Mouse (Mus musculus) liver, embryonic 15.5 days (tissue): ENCODE measurements at regions not wholly inside any gene's neighbourhood (a gene's known extent, or its start where the extent isn't known, plus 50 kb on each side); places are given as distances from the start of the nearest gene placed in this dataset.
A peak's percentile ranks its signal among the peaks of the same experiment; 100 is the strongest.

ENCODE experiments used
- ATAC-seq: fragments of 200-750 bp; cut with Nextera tagmentation; 2 replicates; pipeline ENCODE4 v1.8.0; 2017; ENCODE audit warnings: moderate number of reproducible peaks, mild to moderate bottlenecking, moderate library complexity; ENCODE audit not compliant: insufficient read depth
- H3K27ac ChIP-seq: fragments of 300-500 bp; sonication (generic); replicated peaks from 2 replicates; pipeline ENCODE4 v1.5.1; 2015; ENCODE audit warnings: mild to moderate bottlenecking, inconsistent platforms
- H3K27me3 ChIP-seq: fragments of 300-500 bp; sonication (generic); 2 replicates; pipeline ENCODE4 v1.6.1; 2015; ENCODE audit warnings: mild to moderate bottlenecking, inconsistent platforms
- H3K36me3 ChIP-seq: fragments of 300-500 bp; sonication (generic); replicated peaks from 2 replicates; pipeline ENCODE4 v1.6.1; 2015; ENCODE audit warnings: moderate library complexity, mild to moderate bottlenecking, inconsistent platforms
- H3K4me1 ChIP-seq: fragments of 300-500 bp; sonication (generic); replicated peaks from 2 replicates; pipeline ENCODE4 v1.6.1; 2015; ENCODE audit warnings: inconsistent platforms
- H3K4me2 ChIP-seq: fragments of 300-500 bp; sonication (generic); 2 replicates; pipeline ENCODE4 v1.6.1; 2015; ENCODE audit warnings: moderate library complexity, mild to moderate bottlenecking, inconsistent platforms
- H3K4me3 ChIP-seq: fragments of 300-500 bp; sonication (generic); replicated peaks from 2 replicates; pipeline ENCODE4 v1.5.1; 2015; ENCODE audit warnings: mild to moderate bottlenecking, inconsistent platforms
- H3K9ac ChIP-seq: fragments of 300-500 bp; sonication (generic); 2 replicates; pipeline ENCODE4 v1.6.1; 2015; ENCODE audit warnings: moderate library complexity, mild to moderate bottlenecking, inconsistent platforms
- H3K9me3 ChIP-seq: fragments of 300-500 bp; sonication (generic); replicated peaks from 2 replicates; pipeline ENCODE4 v1.6.1; 2016; ENCODE audit warnings: inconsistent platforms
- WGBS: fragments of 180-500 bp; shearing (Covaris S2); methylation state at CpG from one replicate; pipeline ENCODE4 v1.1.7; 2015; ENCODE audit warnings: mixed read lengths; ENCODE audit not compliant: insufficient replicate concordance; 5-methylcytosine and 5-hydroxymethylcytosine counted together

- Histone ChIP-seq H3K4me1 (no peaks in the 10 kb centered on the region), H3K9ac (no peak overlapping the region), H3K27me3 (peaks cover 9% of the 10 kb centered on the region), H3K36me3 (no peaks in the 10 kb centered on the region), H3K4me2 (no peak overlapping the region), H3K9me3 (no peaks in the 10 kb centered on the region), H3K4me3 (no peak overlapping the region), H3K27ac (no peak overlapping the region)
- ATAC-seq, result no peak
- 36% methylated on average over 2 of the region's 2 CpGs for WGBS
These were observed 158.9 kb upstream of the Lef1 start for GRCm38 (mm10) chr3:130951381-130951780.

GRCm38 (mm10) chr3:130950872-130951271, 159.4 kb upstream of the Lef1 start:
- Histone ChIP-seq H3K9ac (no peak overlapping the region), H3K4me3 (no peak overlapping the region), H3K27me3 (peaks cover 13% of the 10 kb centered on the region), H3K27ac (no peak overlapping the region), H3K9me3 (no peaks in the 10 kb centered on the region), H3K36me3 (no peaks in the 10 kb centered on the region), H3K4me1 (no peaks in the 10 kb centered on the region), H3K4me2 (no peak overlapping the region)
- no peak for ATAC-seq
- 68% methylated on average over 6 of the region's 6 CpGs for WGBS

GRCm38 (mm10) chr3:130947880-130948279, 162.4 kb upstream of the Lef1 start:
- Histone ChIP-seq H3K4me1 (no peaks in the 10 kb centered on the region; the same call in 1 of the 2 replicates), H3K4me2 (no peak overlapping the region), H3K9ac (no peak overlapping the region), H3K36me3 (no peaks in the 10 kb centered on the region), H3K27ac (no peak overlapping the region), H3K4me3 (no peak overlapping the region), H3K9me3 (no peaks in the 10 kb centered on the region), H3K27me3 (peaks cover 15% of the 10 kb centered on the region)
- ATAC-seq, result no peak
- WGBS, result 62% methylated on average over 5 of the region's 5 CpGs

GRCm38 (mm10) chr3:130947277-130947606, 163.0 kb upstream of the Lef1 start:
- no peak overlapping the region for H3K27ac ChIP-seq
- no peaks in the 10 kb centered on the region for H3K9me3 ChIP-seq
- H3K9ac ChIP-seq, result no peak overlapping the region
- no peaks in the 10 kb centered on the region; the same call in 1 of the 2 replicates for H3K4me1 ChIP-seq
- WGBS, result 47% methylated on average over 4 of the region's 4 CpGs
- H3K4me2 ChIP-seq, result no peak overlapping the region
- no peaks in the 10 kb centered on the region for H3K36me3 ChIP-seq
- no peak overlapping the region for H3K4me3 ChIP-seq
- no peak for ATAC-seq
- H3K27me3 ChIP-seq, result peaks cover 15% of the 10 kb centered on the region

- Histone ChIP-seq H3K27ac (no peak overlapping the region), H3K4me2 (no peak overlapping the region), H3K27me3 (peaks cover 15% of the 10 kb centered on the region), H3K9me3 (no peaks in the 10 kb centered on the region), H3K9ac (no peak overlapping the region), H3K4me3 (no peak overlapping the region), H3K36me3 (no peaks in the 10 kb centered on the region), H3K4me1 (no peaks in the 10 kb centered on the region; the same call in 1 of the 2 replicates)
- ATAC-seq, result no peak
- WGBS, result 58% methylated on average over 14 of the region's 14 CpGs
These were observed 163.5 kb upstream of the Lef1 start for GRCm38 (mm10) chr3:130946576-130947276.

- Histone ChIP-seq H3K4me3 (peak overlapping the region; percentile 31), H3K27me3 (peaks cover 15% of the 10 kb centered on the region), H3K4me1 (no peaks in the 10 kb centered on the region; the same call in 1 of the 2 replicates), H3K4me2 (peak overlapping the region; percentile 56), H3K9me3 (no peaks in the 10 kb centered on the region), H3K36me3 (no peaks in the 10 kb centered on the region), H3K27ac (no peak overlapping the region), H3K9ac (no peak overlapping the region)
- WGBS, result 3% methylated on average over 25 of the region's 25 CpGs
- ATAC-seq, result no peak
These were observed 164.3 kb upstream of the Lef1 start for GRCm38 (mm10) chr3:130945861-130946449.

- no peaks in the 10 kb centered on the region for H3K9me3 ChIP-seq
- no peak overlapping the region for H3K4me3 ChIP-seq
- H3K36me3 ChIP-seq, result no peaks in the 10 kb centered on the region
- H3K9ac ChIP-seq, result no peak overlapping the region
- no peak overlapping the region for H3K4me2 ChIP-seq
- peaks cover 15% of the 10 kb centered on the region for H3K27me3 ChIP-seq
- no peak overlapping the region for H3K27ac ChIP-seq
- 18% methylated on average over 7 of the region's 7 CpGs for WGBS
- ATAC-seq, result no peak
- no peaks in the 10 kb centered on the region; the same call in 1 of the 2 replicates for H3K4me1 ChIP-seq
These were observed 164.9 kb upstream of the Lef1 start for GRCm38 (mm10) chr3:130945396-130945795.

- Histone ChIP-seq H3K9me3 (no peaks in the 10 kb centered on the region), H3K27me3 (peaks cover 15% of the 10 kb centered on the region), H3K27ac (no peak overlapping the region), H3K36me3 (no peaks in the 10 kb centered on the region), H3K4me2 (no peak overlapping the region), H3K4me1 (no peaks in the 10 kb centered on the region; the same call in 1 of the 2 replicates), H3K4me3 (no peak overlapping the region), H3K9ac (no peak overlapping the region)
- 76% methylated on average over 6 of the region's 6 CpGs for WGBS
- ATAC-seq, result no peak
These were observed 166.0 kb upstream of the Lef1 start for GRCm38 (mm10) chr3:130944241-130944640.

GRCm38 (mm10) chr3:130942947-130943630, 167.2 kb upstream of the Lef1 start:
- Histone ChIP-seq H3K27ac (no peak overlapping the region), H3K36me3 (no peaks in the 10 kb centered on the region), H3K9ac (no peak overlapping the region), H3K4me1 (no peaks in the 10 kb centered on the region; the same call in 1 of the 2 replicates), H3K4me2 (no peak overlapping the region), H3K27me3 (peaks cover 15% of the 10 kb centered on the region), H3K4me3 (no peak overlapping the region), H3K9me3 (no peaks in the 10 kb centered on the region)
- no peak for ATAC-seq
- 62% methylated on average over 8 of the region's 8 CpGs for WGBS

GRCm38 (mm10) chr3:130940302-130940867, 169.9 kb upstream of the Lef1 start:
- Histone ChIP-seq H3K27ac (no peak overlapping the region), H3K9me3 (no peaks in the 10 kb centered on the region), H3K27me3 (no peaks in the 10 kb centered on the region), H3K4me3 (no peak overlapping the region), H3K4me2 (no peak overlapping the region), H3K9ac (no peak overlapping the region), H3K36me3 (no peaks in the 10 kb centered on the region), H3K4me1 (no peaks in the 10 kb centered on the region)
- no peak for ATAC-seq
- 63% methylated on average over 5 of the region's 5 CpGs for WGBS

- WGBS, result 55% methylated on average over 5 of the region's 5 CpGs
- ATAC-seq, result no peak
These were observed 173.3 kb upstream of the Lef1 start for GRCm38 (mm10) chr3:130936980-130937379.

More at GRCm38 (mm10) chr3:130936980-130937379, 173.3 kb upstream of the Lef1 start:
- Histone ChIP-seq H3K27me3 (no peaks in the 10 kb centered on the region), H3K4me2 (no peak overlapping the region), H3K36me3 (no peaks in the 10 kb centered on the region), H3K4me3 (no peak overlapping the region), H3K27ac (no peak overlapping the region), H3K9me3 (no peaks in the 10 kb centered on the region), H3K9ac (no peak overlapping the region), H3K4me1 (no peaks in the 10 kb centered on the region)
